Mouse (Mus musculus) hindbrain, embryonic 12.5 days (tissue): ENCODE data around the gene Gm10190. TPM values are rescaled to one million over a fixed set of nuclear protein-coding genes. Genes with fewer than 3 reads are reported as not detected.

Experiments
- ATAC-seq: fragments of 200-750 bp; cut with Nextera tagmentation; 2 replicates; pipeline ENCODE4 v1.8.0; 2017; ENCODE audit warnings: moderate TSS enrichment; ENCODE audit not compliant: low FRiP score
- H3K27ac ChIP-seq: fragments of 300-500 bp; sonication (generic); 2 replicates; pipeline ENCODE4 v1.5.1; 2016; ENCODE audit warnings: mild to moderate bottlenecking
- H3K27me3 ChIP-seq: fragments of 300-500 bp; sonication (generic); 2 replicates; pipeline ENCODE4 v1.6.1; 2016; ENCODE audit warnings: mild to moderate bottlenecking
- H3K36me3 ChIP-seq: fragments of 300-500 bp; sonication (generic); 2 replicates; pipeline ENCODE4 v1.6.1; 2016; ENCODE audit warnings: mild to moderate bottlenecking
- H3K4me1 ChIP-seq: fragments of 300-500 bp; sonication (generic); 2 replicates; pipeline ENCODE4 v1.6.1; 2016
- H3K4me2 ChIP-seq: fragments of 300-500 bp; sonication (generic); replicated peaks from 2 replicates; pipeline ENCODE4 v1.6.1; 2016; ENCODE audit warnings: mild to moderate bottlenecking
- H3K4me3 ChIP-seq: fragments of 300-500 bp; sonication (generic); 2 replicates; pipeline ENCODE4 v1.5.1; 2016; ENCODE audit warnings: mild to moderate bottlenecking
- H3K9ac ChIP-seq: fragments of 300-500 bp; sonication (generic); 2 replicates; pipeline ENCODE4 v1.6.1; 2016; ENCODE audit warnings: mild to moderate bottlenecking, moderate library complexity
- H3K9me3 ChIP-seq: fragments of 300-500 bp; sonication (generic); replicated peaks from 2 replicates; pipeline ENCODE4 v1.6.1; 2016; ENCODE audit warnings: mild to moderate bottlenecking
- WGBS: fragments of 180-500 bp; shearing (Covaris S2); methylation state at CpG from one replicate; pipeline ENCODE4 v1.1.7; 2016; 5-methylcytosine and 5-hydroxymethylcytosine counted together
- polyA plus RNA-seq: library from polyadenylated mRNA; unstranded; fragments of >200 nt; fragmentation: Nextera tagmentation; extraction: Ambion mirVana; gene quantifications from 2 replicates; pipeline ENCODE4 v1.2.1, GENCODE M21; 2016

Gm10190 gene
- polyA plus RNA-seq, 1 experiment from 2014 or later = 1.7 TPM

- no peaks in the 10 kb centered on the region for H3K36me3 ChIP-seq
Observed at GRCm38 (mm10) chr17:80360245-80360644, 13.1 kb downstream of the Gm10190 start.

GRCm38 (mm10) chr17:80347234-80347633 is 26.1 kb downstream of the Gm10190 start:
- H3K36me3 ChIP-seq = no peaks in the 10 kb centered on the region
- H3K27ac ChIP-seq = no peak overlapping the region
- 36% methylated on average over 6 of the region's 6 CpGs for WGBS
- ATAC-seq = no peak
- H3K9ac ChIP-seq = no peak overlapping the region
- H3K4me1 ChIP-seq = 0 out of 2 replicates have a peak, but pooled peaks cover 6% of the 10 kb centered on the region
- no peaks in the 10 kb centered on the region for H3K9me3 ChIP-seq
- H3K4me3 ChIP-seq = no peak overlapping the region
- no peak overlapping the region for H3K4me2 ChIP-seq
- no peaks in the 10 kb centered on the region for H3K27me3 ChIP-seq

More at GRCm38 (mm10) chr17:80360245-80360644, 13.1 kb downstream of the Gm10190 start:
- ATAC-seq = no peak
- Histone ChIP-seq H3K9ac (no peak overlapping the region), H3K4me2 (no peak overlapping the region), H3K27me3 (no peaks in the 10 kb centered on the region), H3K9me3 (no peaks in the 10 kb centered on the region), H3K4me3 (no peak overlapping the region), H3K27ac (no peak overlapping the region), H3K4me1 (no peaks in the 10 kb centered on the region)
- WGBS = 93% methylated on average over 8 of the region's 8 CpGs

GRCm38 (mm10) chr17:80346591-80347125 is 26.7 kb downstream of the Gm10190 start:
- Histone ChIP-seq H3K9me3 (no peaks in the 10 kb centered on the region), H3K4me3 (no peak overlapping the region), H3K27ac (no peak overlapping the region), H3K36me3 (no peaks in the 10 kb centered on the region), H3K27me3 (no peaks in the 10 kb centered on the region), H3K9ac (no peak overlapping the region), H3K4me1 (0 out of 2 replicates have a peak, but pooled peaks cover 6% of the 10 kb centered on the region), H3K4me2 (no peak overlapping the region)
- ATAC-seq = no peak
- WGBS = 20% methylated on average over 11 of the region's 11 CpGs

- H3K4me3 ChIP-seq = no peak overlapping the region
- H3K9me3 ChIP-seq = no peaks in the 10 kb centered on the region
- 77% methylated on average over 4 of the region's 4 CpGs for WGBS
- no peak overlapping the region for H3K27ac ChIP-seq
- no peaks in the 10 kb centered on the region for H3K36me3 ChIP-seq
- H3K27me3 ChIP-seq = no peaks in the 10 kb centered on the region
- H3K4me1 ChIP-seq = 0 out of 2 replicates have a peak, but pooled peaks cover 6% of the 10 kb centered on the region
- no peak overlapping the region for H3K4me2 ChIP-seq
- ATAC-seq = no peak
- H3K9ac ChIP-seq = no peak overlapping the region
Observed at GRCm38 (mm10) chr17:80345277-80345676, 28.1 kb downstream of the Gm10190 start.

- no peaks in the 10 kb centered on the region for H3K36me3 ChIP-seq
- no peaks in the 10 kb centered on the region for H3K4me1 ChIP-seq
- H3K4me2 ChIP-seq = no peak overlapping the region
- ATAC-seq = no peak
- no peaks in the 10 kb centered on the region for H3K27me3 ChIP-seq
- H3K9me3 ChIP-seq = no peaks in the 10 kb centered on the region
- WGBS = 82% methylated on average over 2 of the region's 2 CpGs
- H3K27ac ChIP-seq = no peak overlapping the region
- H3K9ac ChIP-seq = no peak overlapping the region
- H3K4me3 ChIP-seq = no peak overlapping the region
Observed at GRCm38 (mm10) chr17:80332386-80332785, 41.0 kb downstream of the Gm10190 start.

- Histone ChIP-seq H3K27me3 (no peaks in the 10 kb centered on the region), H3K9me3 (no peaks in the 10 kb centered on the region), H3K4me3 (no peak overlapping the region), H3K9ac (no peak overlapping the region), H3K27ac (no peak overlapping the region), H3K4me1 (no peaks in the 10 kb centered on the region), H3K4me2 (no peak overlapping the region), H3K36me3 (no peaks in the 10 kb centered on the region)
- 82% methylated on average over 3 of the region's 3 CpGs for WGBS
- ATAC-seq = no peak
Observed at GRCm38 (mm10) chr17:80326431-80326830, 46.9 kb downstream of the Gm10190 start.

- Histone ChIP-seq H3K9me3 (no peaks in the 10 kb centered on the region), H3K36me3 (no peaks in the 10 kb centered on the region), H3K9ac (no peak overlapping the region), H3K4me2 (no peak overlapping the region), H3K27ac (no peak overlapping the region), H3K4me1 (no peaks in the 10 kb centered on the region), H3K27me3 (no peaks in the 10 kb centered on the region), H3K4me3 (no peak overlapping the region)
- WGBS = 89% methylated on average over 5 of the region's 5 CpGs
- no peak for ATAC-seq
Observed at GRCm38 (mm10) chr17:80325456-80325855, 47.9 kb downstream of the Gm10190 start.

GRCm38 (mm10) chr17:80324521-80324920 is 48.8 kb downstream of the Gm10190 start:
- Histone ChIP-seq H3K27ac (no peak overlapping the region), H3K27me3 (no peaks in the 10 kb centered on the region), H3K36me3 (no peaks in the 10 kb centered on the region), H3K9ac (no peak overlapping the region), H3K4me1 (no peaks in the 10 kb centered on the region), H3K4me3 (no peak overlapping the region), H3K9me3 (no peaks in the 10 kb centered on the region), H3K4me2 (no peak overlapping the region)
- no peak for ATAC-seq
- 86% methylated on average over 7 of the region's 7 CpGs for WGBS

- Histone ChIP-seq H3K9me3 (no peaks in the 10 kb centered on the region), H3K36me3 (no peaks in the 10 kb centered on the region), H3K4me2 (no peak overlapping the region), H3K27ac (no peak overlapping the region), H3K4me1 (no peaks in the 10 kb centered on the region), H3K27me3 (no peaks in the 10 kb centered on the region), H3K4me3 (no peak overlapping the region), H3K9ac (no peak overlapping the region)
- ATAC-seq = no peak
- 81% methylated on average over 8 of the region's 8 CpGs for WGBS
Observed at GRCm38 (mm10) chr17:80323658-80324057, 49.7 kb downstream of the Gm10190 start.

Other genes with a start within 250 kb of the Gm10190 start
- gene Galm, start 246.1 kb downstream of the Gm10190 start, polyA plus RNA-seq = 8.5 and 9.1 TPM in 2 replicates
- 592 and 633 TPM in 2 replicates for gene Srsf7, start 166.2 kb downstream of the Gm10190 start, polyA plus RNA-seq
- gene Ttc39d, start 166.1 kb downstream of the Gm10190 start, polyA plus RNA-seq = 0.14 and 0.30 TPM in 2 replicates
- gene Gemin6, start 149.1 kb downstream of the Gm10190 start, polyA plus RNA-seq = 23.2 and 25.6 TPM in 2 replicates
- 32.3 and 32.4 TPM in 2 replicates for gene Morn2, start 83.3 kb downstream of the Gm10190 start, polyA plus RNA-seq
- gene Dhx57, start 83.1 kb downstream of the Gm10190 start, polyA plus RNA-seq = 42.7 and 44.6 TPM in 2 replicates
- gene Arhgef33, start 66.1 kb downstream of the Gm10190 start, polyA plus RNA-seq = 1.0 and 1.2 TPM in 2 replicates
- 9.7 and 10.2 TPM in 2 replicates for gene Sos1, start 106.9 kb upstream of the Gm10190 start, polyA plus RNA-seq
- 3.9 and 4.3 TPM in 2 replicates for gene Cdkl4, start 204.3 kb upstream of the Gm10190 start, polyA plus RNA-seq